Mouse (Mus musculus) stomach, postnatal 0 days (tissue): ENCODE data around the gene Sall4.

Experiments used
- CTCF ChIP-seq: IDR thresholded peaks from 2 replicates; pipeline ENCODE4 v1.5.1; 2016; ENCODE audit warnings: antibody characterized with exemption, low read depth, mild to moderate bottlenecking, moderate library complexity
- EP300 ChIP-seq: optimal IDR thresholded peaks from 2 replicates; pipeline ENCODE3; 2016; ENCODE audit warnings: antibody characterized with exemption

DNA sequence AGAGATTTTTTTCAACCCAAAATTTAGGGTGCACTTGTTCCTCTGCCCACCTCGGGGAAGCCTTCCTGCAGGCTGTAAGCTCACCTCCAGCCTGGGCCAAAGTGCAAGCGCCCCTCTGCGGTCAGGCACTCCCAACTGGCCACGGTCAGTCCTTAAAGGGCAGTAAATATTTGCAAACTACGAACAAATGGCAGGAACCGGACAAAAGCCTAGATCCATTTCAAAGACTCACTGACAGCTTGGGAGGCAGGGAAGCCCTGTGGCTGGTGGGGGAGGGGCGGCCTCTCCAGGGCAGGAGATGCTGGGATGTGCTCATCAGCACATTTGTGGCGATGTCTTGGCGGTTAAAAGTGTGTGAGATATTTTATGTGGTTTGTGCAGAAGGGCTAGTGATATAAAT lies 12.3 kb upstream of the Sall4 start:
- TF ChIP-seq CTCF, result no peak
- no peak for TF ChIP-seq EP300
